Mouse (Mus musculus): ENCODE data around the gene Tmem132d.

GRCm38 (mm10) chr5:128244219-128244618, 188.7 kb downstream of the Tmem132d start:
- no peak for TF ChIP-seq POLR2A (IDR thresholded peaks at IDR 0.05; ENCODE audit: low read depth, low read length)
- no peak for TF ChIP-seq CTCF (IDR thresholded peaks at IDR 0.05; ENCODE audit: borderline replicate concordance, insufficient read depth, low read length)

Data from embryonic fibroblast, embryonic 13.5 days (primary cell).